In the genomic region with DNA sequence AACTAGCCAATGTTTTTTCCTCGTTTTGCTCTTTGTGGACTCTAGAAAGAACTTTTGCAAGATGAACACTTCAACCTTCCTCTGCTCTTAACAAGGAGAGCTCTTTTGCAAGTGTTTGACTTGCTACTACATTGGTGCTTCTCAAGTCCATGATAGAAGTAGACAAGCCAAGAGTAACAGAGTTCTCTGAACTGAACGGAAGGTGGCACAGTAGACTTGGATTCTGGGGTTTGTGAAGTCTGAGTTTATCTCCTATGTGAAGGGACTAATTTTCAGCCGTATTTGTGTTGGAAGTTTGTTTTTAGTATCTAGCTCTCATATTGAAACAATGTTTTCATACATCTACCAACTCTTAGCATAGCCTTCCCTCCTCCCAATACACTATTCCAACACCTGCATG, we compare ENCODE assay signal across 18 mouse cellular contexts. TPM values are rescaled to one million over a fixed set of nuclear protein-coding genes. Genes with fewer than 3 reads are reported as not detected.
"Had no signal": no experiment of that assay in that cellular context is flagged by ENCODE, and none has a peak within 500 bp of the region (broad histone marks: within the 10 kb centered on the region; RNA-seq: fewer than 3 reads in every experiment).

No protein-coding gene starts in this region.

- H3K27me3 ChIP-seq: midbrain, embryonic 12.5 days; neural tube, embryonic 13.5 days; neural tube, embryonic 15.5 days had no signal

- H3K4me3 ChIP-seq: midbrain, embryonic 10.5 days; midbrain, embryonic 12.5 days; myocyte; neural tube, embryonic 13.5 days; neural tube, embryonic 15.5 days had no signal

- DNase-seq: lung, adult 18-20 months; lung, embryonic 14.5 days; lung, postnatal 4 days; midbrain, embryonic 14.5 days; retina, postnatal 1 day; right cerebral cortex, adult 18-20 months; right cerebral cortex, postnatal 25 days; right cerebral cortex, postnatal 4 days; spleen, adult 18-20 months; thymus, adult 18-20 months; thymus, postnatal 14 days; thymus, postnatal 36 days had no signal

- H3K36me3 ChIP-seq: midbrain, embryonic 10.5 days; midbrain, embryonic 12.5 days; neural tube, embryonic 13.5 days; neural tube, embryonic 15.5 days had no signal

- H3K4me1 ChIP-seq: midbrain, embryonic 10.5 days; midbrain, embryonic 12.5 days; neural tube, embryonic 13.5 days; neural tube, embryonic 15.5 days had no signal

- H3K9ac ChIP-seq: lung, embryonic 14.5 days; midbrain, embryonic 12.5 days; neural tube, embryonic 13.5 days; neural tube, embryonic 15.5 days had no signal

- ATAC-seq: midbrain, embryonic 16.5 days had no signal

- H3K9me3 ChIP-seq: midbrain, embryonic 10.5 days; midbrain, embryonic 12.5 days; neural tube, embryonic 13.5 days; neural tube, embryonic 15.5 days had no signal

- H3K4me2 ChIP-seq: lung, embryonic 14.5 days; midbrain, embryonic 12.5 days; neural tube, embryonic 13.5 days; neural tube, embryonic 15.5 days had no signal

- H3K27ac ChIP-seq: midbrain, embryonic 10.5 days; midbrain, embryonic 12.5 days; neural tube, embryonic 13.5 days; neural tube, embryonic 15.5 days had no signal

RNA-seq across cellular contexts. Expression of a gene that starts 17.6 kb away (rescaled TPM):
- polyA plus RNA-seq: myocyte had no signal
